Mouse (Mus musculus) gonadal fat pad, adult 2 months (tissue): ENCODE results near the gene Mybphl. TPM values are rescaled to one million over a fixed set of nuclear protein-coding genes. Genes with fewer than 3 reads are reported as not detected.

Source experiments
- DNase-seq: peaks from one replicate; pipeline ENCODE4 v3.0.0-alpha.2; 2012; ENCODE audit warnings: low read depth
- polyA plus RNA-seq: library from polyadenylated mRNA; depleted of rRNA; stranded (reverse); fragments of >200 nt; gene quantifications from 2 replicates; pipeline ENCODE4 v1.2.3, GENCODE M21; 2012; rRNA removed

Gene Mybphl
- 0.15 TPM in 1 of 2 replicates, not detected in the other for polyA plus RNA-seq

- no peak for DNase-seq
Measured at GRCm38 (mm10) chr3:108364270-108364995, at the start of gene Mybphl. Gene Mybphl (plus strand): TSS chr3:108364911.

DNA sequence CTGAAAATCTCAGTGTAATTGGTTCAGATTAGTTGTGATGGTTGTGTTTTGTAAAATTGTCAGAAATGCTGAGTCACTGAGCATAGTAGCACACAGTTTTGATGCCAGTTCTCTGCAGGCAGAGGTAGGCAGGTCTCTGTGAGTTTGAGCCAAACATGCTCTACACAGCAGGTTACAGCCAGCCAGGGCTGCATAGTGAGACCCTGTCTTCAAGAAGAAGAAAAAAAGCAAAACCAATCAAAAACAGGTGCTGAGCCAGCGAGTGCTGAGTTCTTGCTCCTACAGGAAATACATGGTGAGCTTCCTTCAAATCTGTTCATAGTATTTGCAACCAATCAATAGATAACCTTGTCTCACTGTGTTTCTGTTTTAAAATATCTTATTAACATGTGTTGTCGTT is 46.2 kb upstream of the Mybphl start:
- DNase-seq: no peak

GRCm38 (mm10) chr3:108321671-108322070 is 43.0 kb upstream of the Mybphl start:
- no peak for DNase-seq

DNA sequence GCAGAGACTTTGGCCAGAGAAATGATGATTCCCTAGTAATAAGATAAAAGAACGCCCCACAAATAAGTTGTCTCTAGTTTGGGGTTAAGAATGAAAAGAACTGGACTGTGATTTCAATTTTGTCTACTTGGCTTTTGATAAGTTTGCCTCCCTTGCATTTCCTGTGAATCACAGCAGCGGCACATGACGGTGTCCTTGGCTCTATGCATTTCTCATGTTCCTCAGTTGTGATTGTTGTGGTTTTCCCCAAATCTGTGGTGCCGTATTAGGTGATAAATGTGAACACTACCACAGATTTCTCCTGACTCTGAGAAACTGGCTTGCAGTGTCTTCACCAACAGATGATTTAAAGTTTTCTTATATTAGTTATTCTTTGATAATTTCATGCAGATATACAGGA is 42.6 kb upstream of the Mybphl start:
- no peak for DNase-seq

DNA sequence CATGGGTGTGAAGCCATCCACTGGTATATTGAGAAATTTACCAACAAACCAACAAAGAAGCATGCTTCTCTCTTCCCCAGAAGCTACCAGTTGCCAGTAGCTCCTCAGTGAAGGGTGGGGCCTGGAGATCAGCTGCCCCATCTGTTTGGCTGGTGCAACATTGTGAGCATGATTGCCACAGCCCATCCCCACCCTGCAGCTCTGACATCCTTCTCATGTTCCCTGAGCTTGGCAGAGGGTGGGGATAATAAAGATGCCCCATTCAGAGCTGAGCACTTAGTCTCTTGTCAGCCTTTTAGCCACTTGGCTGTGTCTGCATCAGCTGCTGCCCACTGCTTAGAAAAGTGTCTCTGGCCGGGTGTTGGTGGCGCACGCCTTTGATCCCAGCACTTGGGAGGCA is 41.7 kb upstream of the Mybphl start:
- no peak for DNase-seq

- no peak for DNase-seq
Measured at GRCm38 (mm10) chr3:108324837-108325236, 39.9 kb upstream of the Mybphl start.

DNA sequence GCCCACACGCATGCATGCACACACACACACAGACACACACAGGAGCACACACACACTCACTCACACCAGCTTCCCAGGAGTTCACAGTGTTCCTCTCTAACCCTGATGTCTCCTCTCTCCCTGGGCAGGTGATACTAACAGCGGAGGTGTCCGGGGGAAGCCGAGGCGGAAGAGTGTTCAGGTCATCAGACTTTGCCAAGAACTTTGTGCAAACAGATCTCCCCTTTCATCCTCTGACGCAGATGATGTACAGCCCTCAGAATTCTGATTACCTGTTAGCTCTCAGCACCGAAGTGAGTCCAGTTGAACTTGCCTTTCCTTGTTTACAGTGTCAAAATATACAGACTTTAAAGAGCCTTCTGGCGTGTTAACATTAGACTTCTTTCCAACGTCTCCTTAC is 39.2 kb upstream of the Mybphl start:
- no peak for DNase-seq

DNA sequence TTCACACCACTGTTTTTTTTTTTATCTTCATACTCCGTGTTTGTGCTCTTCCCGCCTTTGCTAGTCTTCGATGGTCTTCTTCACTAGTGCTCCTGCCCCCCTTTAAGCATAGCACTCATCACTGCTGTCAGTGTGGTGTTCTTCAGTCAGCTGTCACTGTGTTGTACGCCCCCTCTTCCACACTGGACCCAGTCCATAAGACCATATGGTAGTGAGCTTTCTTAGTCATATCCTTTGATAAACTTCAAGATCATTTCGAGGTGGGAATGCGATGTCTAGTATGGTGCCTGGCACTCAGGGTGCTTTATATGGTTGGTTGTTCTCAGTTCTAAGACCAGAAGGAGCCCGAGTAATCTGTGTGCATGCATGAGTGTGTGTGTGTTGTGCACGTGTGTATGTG is 37.4 kb upstream of the Mybphl start:
- no peak for DNase-seq

GRCm38 (mm10) chr3:108327916-108328315 is 36.8 kb upstream of the Mybphl start:
- no peak for DNase-seq

- DNase-seq: no peak
Measured at GRCm38 (mm10) chr3:108328441-108328841, 36.3 kb upstream of the Mybphl start.

DNA sequence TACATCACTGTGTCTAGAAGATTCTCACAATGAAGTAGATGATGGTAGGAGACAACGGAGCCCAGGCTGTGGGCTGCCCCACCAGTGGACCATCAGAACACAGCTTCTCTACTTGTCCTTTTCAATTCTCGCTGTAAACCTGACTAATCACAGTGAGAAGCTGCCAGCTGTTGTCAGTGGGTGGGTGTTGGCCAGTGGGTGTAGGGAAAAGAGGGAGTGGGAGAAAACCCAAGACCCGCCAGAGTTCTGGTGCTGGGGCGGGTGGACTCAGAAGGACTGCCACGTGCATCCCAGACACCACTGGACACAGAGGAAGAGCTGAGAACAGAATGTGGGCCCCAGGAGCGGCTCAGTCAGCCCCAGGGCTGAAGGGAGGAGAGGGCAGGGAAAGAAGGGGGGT is 33.9 kb upstream of the Mybphl start:
- DNase-seq: no peak

GRCm38 (mm10) chr3:108336878-108337277 is 27.8 kb upstream of the Mybphl start:
- DNase-seq: no peak

- DNase-seq: no peak
Measured at GRCm38 (mm10) chr3:108341040-108341439, 23.7 kb upstream of the Mybphl start.

- DNase-seq: no peak
Measured at GRCm38 (mm10) chr3:108342185-108342584, 22.5 kb upstream of the Mybphl start.

DNA sequence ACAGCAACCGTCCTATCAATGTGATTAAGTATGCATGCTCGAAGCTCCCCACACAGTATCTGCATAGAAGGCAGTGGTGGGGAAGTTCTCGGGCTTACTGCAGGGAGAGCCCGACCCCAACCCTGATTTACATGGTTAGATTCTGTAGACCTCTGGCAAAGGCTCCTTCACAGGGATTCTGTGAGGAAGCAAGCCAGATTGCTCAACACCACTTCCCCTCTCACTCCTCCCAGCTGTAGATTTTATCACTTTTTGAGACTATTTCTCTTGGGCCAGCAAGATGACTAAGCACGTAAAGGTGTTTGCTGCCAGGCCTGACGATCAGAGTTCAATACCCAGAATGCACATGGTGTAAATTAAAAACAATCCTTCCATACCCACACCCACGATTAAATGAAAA is 18.9 kb upstream of the Mybphl start:
- peak; percentile 34 for DNase-seq

DNA sequence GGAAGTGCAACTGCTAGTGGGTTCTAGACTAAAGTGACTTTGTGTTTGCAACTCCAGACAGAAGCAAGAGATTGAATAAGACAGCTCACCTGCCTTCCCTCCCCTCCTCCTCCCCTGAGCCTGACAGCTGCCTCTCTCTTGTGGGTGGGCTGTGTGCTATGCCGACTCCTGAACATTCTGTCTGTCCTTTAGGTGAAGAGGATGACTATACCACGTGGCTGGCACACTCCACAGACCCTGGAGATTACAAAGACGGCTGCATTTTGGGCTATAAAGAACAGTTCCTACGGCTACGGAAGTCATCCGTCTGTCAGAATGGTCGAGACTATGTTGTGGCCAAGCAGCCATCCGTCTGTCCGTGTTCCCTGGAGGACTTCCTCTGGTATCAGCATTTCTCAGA is 16.3 kb upstream of the Mybphl start:
- no peak for DNase-seq

DNA sequence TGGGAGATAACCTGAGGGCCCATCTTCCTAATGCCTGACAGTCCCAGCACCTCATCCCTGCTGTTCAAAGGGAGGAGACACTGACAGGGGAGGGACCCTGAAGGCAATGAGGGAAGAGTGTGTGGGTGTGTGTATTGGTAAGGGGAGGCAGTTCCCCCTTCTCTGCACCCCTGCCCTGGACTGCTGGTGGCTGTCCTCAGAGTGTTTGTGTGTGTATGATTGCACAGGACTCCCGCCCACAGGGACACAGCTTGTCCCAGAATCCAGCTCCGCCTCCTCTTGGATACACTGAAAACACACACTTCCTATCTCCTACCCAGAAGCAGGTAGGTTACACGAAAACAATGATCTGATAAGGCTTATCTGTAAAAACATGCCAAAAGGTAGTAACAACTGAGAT is 9.5 kb upstream of the Mybphl start:
- DNase-seq: no peak

DNA sequence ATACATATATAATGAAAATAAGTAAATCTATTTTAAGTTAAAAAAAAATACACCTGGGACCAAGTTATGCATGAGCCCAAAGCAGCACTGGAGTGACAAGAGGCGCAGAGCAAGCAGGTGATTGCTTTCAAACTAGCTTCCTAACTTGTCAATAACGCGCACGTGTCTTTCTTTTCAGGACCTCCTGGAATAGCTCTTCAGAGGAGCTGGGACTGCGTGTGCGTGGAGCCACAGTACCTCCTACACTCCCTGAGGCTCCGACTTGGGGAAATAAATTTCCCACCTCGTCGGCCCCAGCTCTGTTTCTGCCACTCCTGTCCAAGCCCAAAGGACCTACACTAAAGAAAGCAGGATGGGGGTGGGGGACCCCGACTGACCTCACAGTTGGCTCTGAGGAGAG is 7.7 kb upstream of the Mybphl start:
- DNase-seq: no peak

GRCm38 (mm10) chr3:108358445-108358844 is 6.3 kb upstream of the Mybphl start:
- no peak for DNase-seq

- DNase-seq: no peak
Measured at GRCm38 (mm10) chr3:108360894-108361293, 3.8 kb upstream of the Mybphl start.

- DNase-seq: no peak
Measured at GRCm38 (mm10) chr3:108363626-108364025, 1.1 kb upstream of the Mybphl start.

- no peak for DNase-seq
Measured at GRCm38 (mm10) chr3:108367173-108367572, 2.5 kb downstream of the Mybphl start.

- no peak for DNase-seq
Measured at GRCm38 (mm10) chr3:108367828-108368227, 3.1 kb downstream of the Mybphl start.

- DNase-seq: no peak
Measured at GRCm38 (mm10) chr3:108368721-108369120, 4.0 kb downstream of the Mybphl start.
